Comparison of ENCODE assay signal across 9 mouse cellular contexts in genomic region chr7:73583400-73583799, GRCm38 (mm10). TPM values are rescaled to one million over a fixed set of nuclear protein-coding genes. Genes with fewer than 3 reads are reported as not detected.
DNase-seq lines count a peak whose midpoint lies in the region; ATAC-seq and TF ChIP-seq lines count a peak whose summit lies in the region.
"Had no signal": no experiment of that assay in that cellular context is flagged by ENCODE, and none has a peak within 500 bp of the region (broad histone marks: within the 10 kb centered on the region; RNA-seq: fewer than 3 reads in every experiment).

No protein-coding gene starts in this region.

- no peak overlapping the region for H3K9ac ChIP-seq in heart, embryonic 14.5 days (ENCODE audit: low read length)
- no peak overlapping the region for H3K9ac ChIP-seq in midbrain, embryonic 13.5 days (replicated peaks)
- no peak overlapping the region for H3K9ac ChIP-seq in forebrain, postnatal 0 days

- no peaks in the 10 kb centered on the region for H3K36me3 ChIP-seq in heart, embryonic 14.5 days (ENCODE audit: control insufficient read depth, insufficient read depth, low read length)
- H3K36me3 ChIP-seq in midbrain, embryonic 10.5 days, result no peaks in the 10 kb centered on the region
- H3K36me3 ChIP-seq in midbrain, embryonic 13.5 days, result no peaks in the 10 kb centered on the region
- H3K36me3 ChIP-seq in forebrain, postnatal 0 days (ENCODE audit: insufficient read depth), result no peaks in the 10 kb centered on the region
- no peaks in the 10 kb centered on the region for H3K36me3 ChIP-seq in small intestine, adult 2 months (ENCODE audit: control insufficient read depth, insufficient read depth, low read length)

- peaks cover 36 to 44% of the 10 kb centered on the region in 2 experiments for H3K4me1 ChIP-seq in heart, embryonic 14.5 days (ENCODE audit: control insufficient read depth in 2 of 2, insufficient read depth in 2 of 2, low read length in 2 of 2)
- peaks cover 39% of the 10 kb centered on the region for H3K4me1 ChIP-seq in midbrain, embryonic 10.5 days
- H3K4me1 ChIP-seq in midbrain, embryonic 13.5 days (replicated peaks), result peaks cover 26% of the 10 kb centered on the region
- H3K4me1 ChIP-seq in forebrain, postnatal 0 days (ENCODE audit: insufficient read depth), result peaks cover 5% of the 10 kb centered on the region; the same call in 1 of the 2 replicates
- H3K4me1 ChIP-seq in small intestine, adult 2 months (ENCODE audit: control insufficient read depth, insufficient read depth, insufficient read length, low read length), result peaks cover 33% of the 10 kb centered on the region

- ATAC-seq in heart, embryonic 14.5 days (ENCODE audit: insufficient number of reproducible peaks, insufficient read depth, low FRiP score, low read depth), result no peak
- no peak for ATAC-seq in midbrain, embryonic 13.5 days
- ATAC-seq in forebrain, postnatal 0 days, result no peak
- no peak for ATAC-seq in erythroblast, adult 5-6 weeks (replicated peaks; ENCODE audit: low FRiP score, poor library complexity, severe bottlenecking)

- WGBS in heart, embryonic 14.5 days, result 73% methylated on average over 7 of the region's 7 CpGs
- WGBS in midbrain, embryonic 10.5 days, result 83% methylated on average over 7 of the region's 7 CpGs
- 63% methylated on average over 7 of the region's 7 CpGs for WGBS in midbrain, embryonic 13.5 days
- 73% methylated on average over 7 of the region's 7 CpGs for WGBS in forebrain, postnatal 0 days
- 77% methylated on average over 7 of the region's 7 CpGs for WGBS in small intestine, adult 2 months

- no peak overlapping the region for H3K4me3 ChIP-seq in heart, embryonic 14.5 days (ENCODE audit: control insufficient read depth in 1 of 2, insufficient read depth in 1 of 2, low read depth in 1 of 2, low read length in 2 of 2)
- H3K4me3 ChIP-seq in midbrain, embryonic 10.5 days, result no peak overlapping the region
- no peak overlapping the region for H3K4me3 ChIP-seq in midbrain, embryonic 13.5 days (replicated peaks)
- no peak overlapping the region for H3K4me3 ChIP-seq in forebrain, postnatal 0 days (ENCODE audit: low read depth, low read length)
- H3K4me3 ChIP-seq in small intestine, adult 2 months (ENCODE audit: low read depth, low read length), result no peak overlapping the region
- H3K4me3 ChIP-seq: myocyte had no signal

- no peaks in the 10 kb centered on the region for H3K9me3 ChIP-seq in heart, embryonic 14.5 days (ENCODE audit: control insufficient read depth, low read length)
- no peaks in the 10 kb centered on the region for H3K9me3 ChIP-seq in midbrain, embryonic 10.5 days (replicated peaks)
- H3K9me3 ChIP-seq in midbrain, embryonic 13.5 days, result no peaks in the 10 kb centered on the region
- H3K9me3 ChIP-seq in forebrain, postnatal 0 days (ENCODE audit: low read length), result no peaks in the 10 kb centered on the region

- H3K27ac ChIP-seq in heart, embryonic 14.5 days (replicated peaks in 1 of 2; ENCODE audit: control insufficient read depth in 1 of 2, insufficient read depth in 1 of 2, low read depth in 2 of 2, low read length in 2 of 2), result peak overlapping the region; percentile 94 to 98
- H3K27ac ChIP-seq in midbrain, embryonic 10.5 days (replicated peaks), result peak overlapping the region; percentile 72; the same call in 1 of the 2 replicates
- no peak overlapping the region for H3K27ac ChIP-seq in midbrain, embryonic 13.5 days
- 0 out of 2 replicates have a peak overlapping the region, but pooled peaks have one; percentile 0 for H3K27ac ChIP-seq in forebrain, postnatal 0 days (ENCODE audit: low read depth, low read length)
- H3K27ac ChIP-seq in small intestine, adult 2 months (ENCODE audit: insufficient read depth, low read depth, low read length), result peak overlapping the region; percentile 96

- TF ChIP-seq POLR2A in small intestine, adult 2 months (IDR thresholded peaks at IDR 0.05; ENCODE audit: low read depth, low read length), result no peak

- no peaks in the 10 kb centered on the region for H3K27me3 ChIP-seq in heart, embryonic 14.5 days (ENCODE audit: control insufficient read depth, insufficient read depth, low read length)
- H3K27me3 ChIP-seq in midbrain, embryonic 10.5 days (ENCODE audit: low read depth, poor library complexity, severe bottlenecking), result peaks cover 12% of the 10 kb centered on the region
- H3K27me3 ChIP-seq in midbrain, embryonic 13.5 days, result 0 out of 2 replicates have a peak, but pooled peaks cover 3% of the 10 kb centered on the region
- no peaks in the 10 kb centered on the region for H3K27me3 ChIP-seq in forebrain, postnatal 0 days (ENCODE audit: insufficient read depth, low read length)
- H3K27me3 ChIP-seq in small intestine, adult 2 months (ENCODE audit: control insufficient read depth, insufficient read depth, low read length), result no peaks in the 10 kb centered on the region

- H3K4me2 ChIP-seq in heart, embryonic 14.5 days (ENCODE audit: low read length), result no peak overlapping the region
- no peak overlapping the region for H3K4me2 ChIP-seq in midbrain, embryonic 13.5 days (replicated peaks)
- no peak overlapping the region for H3K4me2 ChIP-seq in forebrain, postnatal 0 days (ENCODE audit: low read depth)

- DNase-seq in heart, adult 8-10 months (ENCODE audit: low spot score), result no peak
- DNase-seq in midbrain, embryonic 10.5 days (ENCODE audit: low spot score), result no peak
- DNase-seq in forebrain, postnatal 0 days, result no peak
- DNase-seq in right cerebral cortex, postnatal 36 days (ENCODE audit: low spot score in 2 of 2), result no peak

- no peak for TF ChIP-seq CTCF in forebrain, postnatal 0 days (IDR thresholded peaks at IDR 0.05; ENCODE audit: low read depth)
- TF ChIP-seq CTCF in small intestine, adult 2 months (IDR thresholded peaks at IDR 0.05; ENCODE audit: extremely low read depth, insufficient read length, insufficient replicate concordance, low read depth, low read length), result no peak

RNA-seq across cellular contexts. Expression of gene Chd2, which starts 41.8 kb away (rescaled TPM):
- 46.9 and 53.0 TPM in 2 replicates for polyA plus RNA-seq in heart, embryonic 14.5 days (2014; fragmentation: Nextera tagmentation; extraction: Ambion mirVana)
- total RNA-seq in heart, adult 8-10 months (2022), result 10 to 100 TPM; 37.2 to 45.8 (median 39.8) TPM
- polyA plus RNA-seq in midbrain, embryonic 10.5 days (2016; fragmentation: Nextera tagmentation; extraction: Ambion mirVana), result 39.6 and 48.3 TPM in 2 replicates
- 48.5 and 57.4 TPM in 2 replicates for polyA plus RNA-seq in midbrain, embryonic 13.5 days (2015; fragmentation: Nextera tagmentation; extraction: Ambion mirVana)
- total RNA-seq in forebrain, postnatal 0 days (2014; rRNA removed), result 31.9 and 53.9 TPM in 2 replicates
- 20.2 and 32.0 TPM in 2 replicates for polyA plus RNA-seq in forebrain, postnatal 0 days (2015; fragmentation: Nextera tagmentation; extraction: Ambion mirVana)
- 12.3 and 28.0 TPM in 2 replicates for polyA plus RNA-seq in small intestine, adult 2 months (2012; rRNA removed)
- 125 and 149 TPM in 2 replicates for total RNA-seq in erythroblast, adult 5-6 weeks (2015; ENCODE audit: low replicate concordance)
- total RNA-seq in erythroblast, adult 5-6 weeks (2017; ENCODE audit: low replicate concordance), result 546 and 581 TPM in 2 replicates
